ENCODE assay signal across 17 mouse cellular contexts in genomic region chr5:65768007-65768406, GRCm38 (mm10).
"Had no signal": no experiment of that assay in that cellular context is flagged by ENCODE, and none has a peak within 500 bp of the region (broad histone marks: within the 10 kb centered on the region; RNA-seq: fewer than 3 reads in every experiment).

No protein-coding gene starts in this region.

- ATAC-seq: liver, postnatal 0 days; lung, postnatal 0 days; midbrain, embryonic 13.5 days had no signal

- H3K27ac ChIP-seq: limb, embryonic 12.5 days; limb, embryonic 15.5 days; liver, embryonic 14.5 days; macrophage; midbrain, embryonic 13.5 days; stomach, embryonic 15.5 days had no signal

- H3K4me2 ChIP-seq: limb, embryonic 12.5 days; limb, embryonic 15.5 days; liver, embryonic 11.5 days; lung, embryonic 14.5 days; midbrain, embryonic 13.5 days; stomach, embryonic 15.5 days had no signal

- H3K9me3 ChIP-seq: limb, embryonic 12.5 days; limb, embryonic 15.5 days; midbrain, embryonic 13.5 days; stomach, embryonic 15.5 days had no signal

- DNase-seq: kidney, adult 9 months; kidney, postnatal 14 days; kidney, postnatal 4 days; left cerebral cortex, postnatal 4 days; liver, postnatal 0 days; lung, embryonic 14.5 days; right cerebral cortex, postnatal 25 days; spleen, adult 18-20 months; thymus, postnatal 25 days had no signal

- H3K9ac ChIP-seq: limb, embryonic 12.5 days; limb, embryonic 15.5 days; liver, embryonic 14.5 days; liver, postnatal 0 days; lung, embryonic 14.5 days; midbrain, embryonic 13.5 days; stomach, embryonic 15.5 days had no signal

- H3K36me3 ChIP-seq: stomach, embryonic 15.5 days had no signal

- H3K27me3 ChIP-seq: limb, embryonic 12.5 days; limb, embryonic 15.5 days; midbrain, embryonic 13.5 days; stomach, embryonic 15.5 days had no signal

- H3K4me3 ChIP-seq: limb, embryonic 12.5 days; limb, embryonic 15.5 days; midbrain, embryonic 13.5 days; stomach, embryonic 15.5 days had no signal
